Mouse (Mus musculus): ENCODE data around the gene Fam71b. TPM values are rescaled to one million over a fixed set of nuclear protein-coding genes. Genes with fewer than 3 reads are reported as not detected.

Fam71b gene
- polyA plus RNA-seq, 1 experiment from 2014 or later = not detected

DNA sequence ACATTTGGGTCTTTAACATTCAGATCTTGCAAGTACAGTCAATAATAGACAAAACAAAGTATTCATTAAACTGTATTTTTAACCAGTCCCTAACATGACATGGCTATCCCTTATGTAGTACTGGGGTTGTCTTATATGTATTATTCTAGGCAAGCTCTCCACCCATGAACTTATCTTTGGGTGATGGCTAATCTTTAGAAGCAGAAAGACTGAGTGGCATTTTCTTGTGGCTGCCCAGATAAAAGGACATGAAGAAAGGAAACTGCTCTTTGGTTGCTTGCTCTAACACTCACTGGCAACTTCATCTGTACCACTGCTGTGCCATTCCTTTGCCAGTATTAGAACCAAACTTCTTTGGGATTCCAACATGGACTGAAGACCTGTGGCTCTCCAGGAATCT lies 39.0 kb downstream of the Fam71b start:
- Histone ChIP-seq H3K36me3 (peaks cover 18% of the 10 kb centered on the region), H3K27me3 (no peaks in the 10 kb centered on the region), H3K9ac (replicated peaks) (no peak overlapping the region), H3K4me1 (replicated peaks) (peaks cover 5% of the 10 kb centered on the region; the same call in 1 of the 2 replicates), H3K4me2 (no peak overlapping the region), H3K4me3 (replicated peaks) (no peak overlapping the region), H3K9me3 (no peaks in the 10 kb centered on the region), H3K27ac (no peak overlapping the region)
- ATAC-seq (ENCODE audit: insufficient number of reproducible peaks, insufficient read depth, low FRiP score, low TSS enrichment, low read depth) = no peak

DNA sequence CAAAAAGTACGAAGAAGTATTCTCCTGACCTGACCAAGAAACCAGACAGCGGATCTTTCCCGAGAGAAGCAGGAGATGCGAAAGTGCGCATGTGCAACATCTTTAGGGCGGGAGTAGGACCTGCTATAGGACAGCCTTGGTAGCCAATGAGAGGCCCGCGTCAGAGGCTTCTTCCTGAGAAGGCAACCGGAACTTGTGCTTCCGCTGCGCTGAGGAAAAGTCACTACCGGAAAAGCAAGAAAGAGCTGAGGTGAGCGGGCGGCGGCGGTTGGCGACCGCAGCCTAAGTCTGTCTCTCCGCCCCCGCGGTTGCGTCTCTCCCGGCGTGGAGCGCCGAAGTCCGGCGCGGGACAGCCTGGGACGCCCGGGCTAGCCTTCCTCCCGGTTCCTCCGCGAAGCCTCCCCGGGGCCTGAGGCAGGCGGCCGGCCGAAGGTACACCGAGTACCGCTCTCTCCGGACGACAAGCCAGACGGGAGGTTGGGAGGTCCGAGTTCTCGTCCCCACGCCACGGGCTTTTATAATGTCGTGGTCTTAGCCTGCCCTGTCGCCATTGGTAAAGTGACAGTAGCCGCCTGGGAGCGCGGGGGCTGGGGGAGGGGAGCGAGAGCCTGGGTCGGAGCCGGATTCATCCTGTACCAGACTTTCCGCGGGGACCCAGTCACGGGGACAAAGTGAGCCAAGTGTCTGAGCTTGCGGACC lies 40.5 kb downstream of the Fam71b start, which contains the start of gene Med7:
Med7 (plus strand) TSS at position 166 of the 699 bp plus-strand sequence.
- Histone ChIP-seq H3K27ac (peak within 1 kb of the TSS; percentile 95), H3K9ac (replicated peaks) (peak within 1 kb of the TSS; percentile 92), H3K4me3 (replicated peaks) (peak within 1 kb of the TSS; percentile 93), H3K36me3 (peaks cover 30% of the 10 kb centered on the region), H3K27me3 (no peaks in the 10 kb centered on the region), H3K4me1 (replicated peaks) (peaks cover 5% of the 10 kb centered on the region; the same call in 1 of the 2 replicates), H3K4me2 (peak within 1 kb of the TSS; percentile 76), H3K9me3 (no peaks in the 10 kb centered on the region)
- WGBS = under 1% methylated on average over 59 of the region's 59 CpGs
- peak; percentile 97 for ATAC-seq (ENCODE audit: insufficient number of reproducible peaks, insufficient read depth, low FRiP score, low TSS enrichment, low read depth)

DNA sequence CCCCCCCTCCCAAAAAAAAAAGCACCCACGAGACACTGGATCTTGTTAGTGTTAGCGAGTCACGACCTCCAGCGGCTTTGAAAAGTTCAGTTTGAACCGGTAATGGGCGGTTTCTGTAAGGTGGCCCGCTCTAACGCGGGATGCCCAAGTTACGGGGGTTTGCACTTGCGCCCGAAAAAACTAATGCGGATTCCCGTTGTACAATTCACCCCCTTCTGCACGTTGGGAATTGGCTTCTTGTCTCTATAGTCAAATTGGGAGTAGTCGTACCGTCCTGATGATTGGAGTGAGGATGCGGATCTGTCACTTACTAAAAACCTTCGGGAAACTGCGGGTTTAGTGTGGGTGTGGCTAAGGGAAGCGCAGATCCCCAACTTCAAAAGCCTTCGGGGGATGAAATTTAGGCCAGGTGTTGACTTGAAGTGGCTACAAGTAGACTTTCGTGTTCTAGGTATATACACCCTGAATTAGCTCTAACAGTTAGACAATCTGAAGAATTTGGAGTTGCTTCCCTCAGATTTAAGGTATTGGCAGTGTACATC lies 41.2 kb downstream of the Fam71b start:
- Histone ChIP-seq H3K4me2 (peak overlapping the region; percentile 76), H3K27me3 (no peaks in the 10 kb centered on the region), H3K9me3 (no peaks in the 10 kb centered on the region), H3K4me1 (replicated peaks) (peaks cover 5% of the 10 kb centered on the region; the same call in 1 of the 2 replicates), H3K36me3 (peaks cover 36% of the 10 kb centered on the region), H3K27ac (peak overlapping the region; percentile 95), H3K4me3 (replicated peaks) (peak overlapping the region; percentile 93), H3K9ac (replicated peaks) (peak overlapping the region; percentile 92)
- peak; percentile 1; the same call in 1 of the 2 replicates for ATAC-seq (ENCODE audit: insufficient number of reproducible peaks, insufficient read depth, low FRiP score, low TSS enrichment, low read depth)
- under 1% methylated on average over 23 of the region's 23 CpGs for WGBS

DNA sequence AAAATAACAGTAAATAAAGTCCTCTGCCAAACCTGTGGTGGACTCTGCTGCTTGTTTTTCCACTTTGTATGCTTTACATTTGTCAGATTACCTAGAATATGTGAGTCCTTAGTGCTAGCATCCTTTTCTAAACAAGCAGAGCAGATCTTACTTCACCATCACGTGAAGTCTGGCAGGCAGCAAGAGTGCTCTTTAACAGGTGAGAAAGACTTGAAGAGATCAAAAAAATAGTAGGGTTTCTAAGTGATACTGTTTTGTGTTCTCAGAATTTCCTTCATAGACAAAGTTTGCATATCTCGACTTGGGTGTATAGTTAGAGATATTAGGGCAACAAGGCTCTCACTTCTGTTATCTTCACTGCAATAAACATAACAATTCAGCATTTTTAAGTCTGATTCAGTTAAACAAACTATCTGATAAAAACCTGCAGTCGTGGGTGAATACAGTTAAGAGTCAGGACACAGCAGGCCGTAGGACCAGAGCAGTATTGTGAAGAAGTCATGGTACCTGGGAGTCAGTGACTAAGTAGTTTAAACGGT lies 42.7 kb downstream of the Fam71b start:
- Histone ChIP-seq H3K36me3 (peaks cover 51% of the 10 kb centered on the region), H3K4me3 (replicated peaks) (no peak overlapping the region), H3K4me1 (replicated peaks) (peaks cover 5% of the 10 kb centered on the region; the same call in 1 of the 2 replicates), H3K27me3 (no peaks in the 10 kb centered on the region), H3K9ac (replicated peaks) (no peak overlapping the region), H3K27ac (no peak overlapping the region), H3K4me2 (no peak overlapping the region), H3K9me3 (no peaks in the 10 kb centered on the region)
- WGBS = 90% methylated on average over 5 of the region's 5 CpGs
- ATAC-seq (ENCODE audit: insufficient number of reproducible peaks, insufficient read depth, low FRiP score, low TSS enrichment, low read depth) = no peak

DNA sequence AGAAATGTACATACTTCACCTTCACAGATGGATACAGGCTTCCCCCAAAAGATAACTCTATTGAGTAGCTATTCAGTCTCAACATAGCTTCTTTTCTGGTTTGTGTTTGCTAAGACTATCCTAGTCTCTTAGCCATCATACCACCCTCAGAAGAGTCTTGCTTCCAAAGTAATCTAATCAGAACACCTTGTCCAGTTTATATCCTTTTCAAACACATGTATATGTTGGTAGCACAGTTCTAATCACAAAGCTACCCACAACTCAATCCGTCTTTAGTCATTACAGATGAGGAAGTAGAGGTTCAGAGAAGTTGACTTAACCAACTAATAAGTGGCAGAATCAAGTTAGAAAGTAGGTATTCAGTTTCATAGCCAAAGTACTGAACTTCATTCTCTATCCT lies 45.4 kb downstream of the Fam71b start:
- Histone ChIP-seq H3K27me3 (no peaks in the 10 kb centered on the region), H3K27ac (no peak overlapping the region), H3K4me2 (no peak overlapping the region), H3K4me1 (replicated peaks) (peaks cover 3% of the 10 kb centered on the region; the same call in 1 of the 2 replicates), H3K4me3 (replicated peaks) (no peak overlapping the region), H3K9ac (replicated peaks) (no peak overlapping the region), H3K36me3 (peaks cover 51% of the 10 kb centered on the region), H3K9me3 (no peaks in the 10 kb centered on the region)
- ATAC-seq (ENCODE audit: insufficient number of reproducible peaks, insufficient read depth, low FRiP score, low TSS enrichment, low read depth) = no peak
- WGBS = 95% methylated on average over 1 of the region's 1 CpGs

DNA sequence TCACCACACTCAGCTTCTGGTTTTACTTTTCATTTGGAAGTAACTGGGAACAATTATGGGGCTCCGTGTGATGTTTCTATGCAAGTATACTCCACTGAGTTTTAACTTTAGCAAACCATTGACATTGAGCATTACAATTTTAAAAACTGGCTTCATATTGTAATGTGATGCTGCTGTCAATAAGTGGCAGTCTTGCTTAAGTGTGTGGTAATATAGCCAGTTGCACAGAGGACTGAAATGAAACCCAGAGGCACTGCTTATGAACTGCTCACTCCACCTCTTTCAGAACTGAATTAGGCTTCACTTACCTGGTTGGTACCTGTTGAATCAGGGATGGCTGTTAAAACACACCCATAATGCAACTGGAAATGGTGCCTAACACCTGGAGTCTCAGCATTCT lies 46.8 kb downstream of the Fam71b start:
- no peak for ATAC-seq (ENCODE audit: insufficient number of reproducible peaks, insufficient read depth, low FRiP score, low TSS enrichment, low read depth)
- peaks cover 51% of the 10 kb centered on the region for H3K36me3 ChIP-seq
- H3K4me3 ChIP-seq (replicated peaks) = no peak overlapping the region
- H3K4me2 ChIP-seq = no peak overlapping the region
- no peaks in the 10 kb centered on the region for H3K4me1 ChIP-seq (replicated peaks)
- H3K27me3 ChIP-seq = no peaks in the 10 kb centered on the region
- no peak overlapping the region for H3K27ac ChIP-seq
- WGBS = 75% methylated on average over 1 of the region's 1 CpGs
- H3K9ac ChIP-seq (replicated peaks) = no peak overlapping the region
- no peaks in the 10 kb centered on the region for H3K9me3 ChIP-seq

DNA sequence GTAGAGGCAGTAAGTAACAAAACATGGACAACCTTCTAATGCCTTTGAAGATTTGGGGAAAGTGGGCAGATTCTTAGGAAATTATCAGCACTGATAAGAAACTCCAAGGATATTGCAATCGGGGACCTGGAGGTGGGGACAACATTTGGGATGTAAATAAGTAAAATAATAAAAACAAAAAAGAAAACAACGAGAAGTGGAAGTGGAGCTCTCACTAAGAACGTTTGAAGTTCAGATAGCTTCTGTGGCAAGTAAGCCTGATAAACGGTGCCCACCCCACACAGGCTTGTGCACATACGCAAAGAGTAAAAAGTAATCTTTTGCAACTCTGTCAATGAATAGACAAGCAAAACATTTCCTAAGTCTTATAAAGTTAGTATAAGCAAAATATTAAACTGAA lies 47.6 kb downstream of the Fam71b start:
- no peak for ATAC-seq (ENCODE audit: insufficient number of reproducible peaks, insufficient read depth, low FRiP score, low TSS enrichment, low read depth)
- no peaks in the 10 kb centered on the region for H3K4me1 ChIP-seq (replicated peaks)
- H3K27ac ChIP-seq = no peak overlapping the region
- H3K27me3 ChIP-seq = no peaks in the 10 kb centered on the region
- WGBS = 89% methylated on average over 5 of the region's 5 CpGs
- no peak overlapping the region for H3K4me3 ChIP-seq (replicated peaks)
- peaks cover 46% of the 10 kb centered on the region for H3K36me3 ChIP-seq
- H3K9ac ChIP-seq (replicated peaks) = no peak overlapping the region
- no peak overlapping the region for H3K4me2 ChIP-seq
- H3K9me3 ChIP-seq = no peaks in the 10 kb centered on the region

DNA sequence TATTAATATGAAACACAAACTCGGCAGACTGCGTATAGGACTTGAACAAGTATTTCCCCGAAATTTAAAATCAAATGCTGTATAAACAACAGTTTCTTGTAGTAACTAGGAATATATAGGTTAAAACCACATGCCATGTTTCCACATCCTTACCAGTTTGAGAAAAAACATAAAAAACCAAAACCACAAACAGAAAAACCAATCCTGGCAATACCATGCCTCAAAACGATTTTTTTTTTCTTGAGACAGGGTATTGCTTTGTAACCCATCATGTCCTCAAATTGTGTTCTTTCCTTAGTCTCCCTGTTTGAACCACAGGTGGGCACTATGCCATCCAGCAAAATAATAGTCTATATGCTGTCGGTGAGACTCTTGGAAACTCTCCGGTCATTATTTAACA lies 49.8 kb downstream of the Fam71b start:
- peaks cover 25% of the 10 kb centered on the region for H3K36me3 ChIP-seq
- no peak overlapping the region for H3K9ac ChIP-seq (replicated peaks)
- H3K4me2 ChIP-seq = no peak overlapping the region
- no peaks in the 10 kb centered on the region for H3K27me3 ChIP-seq
- H3K4me1 ChIP-seq (replicated peaks) = no peaks in the 10 kb centered on the region
- H3K9me3 ChIP-seq = no peaks in the 10 kb centered on the region
- no peak overlapping the region for H3K4me3 ChIP-seq (replicated peaks)
- WGBS = 88% methylated on average over 6 of the region's 6 CpGs
- no peak overlapping the region for H3K27ac ChIP-seq
- ATAC-seq (ENCODE audit: insufficient number of reproducible peaks, insufficient read depth, low FRiP score, low TSS enrichment, low read depth) = no peak

DNA sequence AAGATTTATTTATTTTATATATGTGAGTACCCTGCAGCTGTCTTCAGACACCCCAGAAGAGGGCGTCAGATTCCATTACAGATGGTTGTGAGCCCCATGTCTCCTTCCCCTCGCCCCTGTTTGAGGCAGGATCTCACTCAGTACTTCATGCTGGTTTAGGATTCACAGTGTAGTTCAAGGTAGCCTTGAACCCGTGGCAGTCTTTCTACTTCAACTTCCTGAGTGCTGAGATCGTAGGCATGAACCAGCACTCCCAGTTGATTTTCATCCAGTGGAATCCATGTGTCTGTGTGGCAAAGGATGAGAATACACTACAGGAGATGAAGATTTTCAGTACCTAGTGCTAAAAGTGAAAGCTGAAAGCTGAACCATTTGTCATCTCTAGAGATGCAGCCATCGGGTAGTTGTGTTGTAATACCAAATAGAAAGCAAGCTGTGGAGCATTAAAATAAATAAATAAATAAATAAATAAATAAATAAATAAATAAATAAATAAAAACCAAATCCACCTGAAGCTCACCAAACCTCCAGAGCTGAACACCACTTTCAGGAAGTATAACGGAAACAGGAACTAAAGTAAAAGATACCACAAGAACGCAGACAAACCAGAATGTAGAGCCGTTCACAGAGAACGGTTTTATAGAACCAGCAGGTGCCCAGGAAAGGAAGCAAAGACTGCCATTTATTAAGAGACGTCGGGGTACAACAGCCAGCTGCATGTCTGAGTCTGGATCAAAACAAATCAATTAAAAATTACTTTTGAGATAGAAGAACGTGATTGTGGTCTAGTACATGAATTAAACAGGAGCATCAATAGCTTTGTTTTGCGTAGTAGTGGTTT lies 51.5 kb downstream of the Fam71b start:
- H3K9me3 ChIP-seq = no peaks in the 10 kb centered on the region
- H3K4me3 ChIP-seq (replicated peaks) = no peak overlapping the region
- H3K36me3 ChIP-seq = peaks cover 12% of the 10 kb centered on the region
- H3K4me2 ChIP-seq = no peak overlapping the region
- H3K27ac ChIP-seq = no peak overlapping the region
- H3K27me3 ChIP-seq = no peaks in the 10 kb centered on the region
- 71% methylated on average over 13 of the region's 13 CpGs for WGBS
- no peaks in the 10 kb centered on the region for H3K4me1 ChIP-seq (replicated peaks)
- H3K9ac ChIP-seq (replicated peaks) = no peak overlapping the region
- ATAC-seq (ENCODE audit: insufficient number of reproducible peaks, insufficient read depth, low FRiP score, low TSS enrichment, low read depth) = no peak

DNA sequence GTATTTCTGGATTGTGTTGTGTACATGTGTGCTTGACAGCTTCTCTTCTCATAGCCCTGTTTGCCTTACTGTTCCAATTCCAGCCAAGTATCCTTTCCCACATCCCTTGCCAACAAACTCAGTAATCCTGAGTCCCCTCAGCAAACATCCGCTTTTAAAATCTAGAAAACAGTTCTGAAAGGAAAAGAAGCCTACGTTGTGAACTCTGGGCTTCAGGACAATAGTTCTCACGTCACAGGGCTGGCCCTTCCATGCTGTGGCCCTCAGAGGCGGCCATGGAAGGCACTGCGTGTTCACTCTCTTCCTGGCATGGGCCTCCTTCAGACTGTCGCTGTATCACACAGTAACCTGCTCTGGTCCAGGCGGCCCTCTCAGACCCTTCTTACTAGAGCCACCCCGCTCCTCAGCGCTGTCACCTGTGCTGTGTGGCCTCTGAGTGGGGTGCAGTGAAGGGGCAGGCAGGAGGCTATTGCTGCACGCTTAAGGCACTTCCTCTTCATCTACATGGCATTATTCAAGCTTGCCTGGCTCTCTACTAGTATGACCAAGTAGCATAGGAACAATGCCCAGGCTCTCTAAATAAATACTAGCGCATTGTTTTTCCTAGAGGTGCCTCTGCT lies 53.2 kb downstream of the Fam71b start:
- Histone ChIP-seq H3K27ac (no peak overlapping the region), H3K36me3 (no peaks in the 10 kb centered on the region), H3K4me2 (no peak overlapping the region), H3K4me3 (replicated peaks) (no peak overlapping the region), H3K4me1 (replicated peaks) (no peaks in the 10 kb centered on the region), H3K9ac (replicated peaks) (no peak overlapping the region), H3K27me3 (no peaks in the 10 kb centered on the region), H3K9me3 (no peaks in the 10 kb centered on the region)
- ATAC-seq (ENCODE audit: insufficient number of reproducible peaks, insufficient read depth, low FRiP score, low TSS enrichment, low read depth) = no peak
- WGBS = 83% methylated on average over 11 of the region's 11 CpGs

All from limb, embryonic 12.5 days (tissue).